Mouse (Mus musculus) liver, adult 2 months (tissue): ENCODE measurements around the gene Lrfn3.

Experiments
- CTCF ChIP-seq: fragments of 200-500 bp; IDR thresholded peaks from 2 replicates; pipeline ENCODE4 v1.5.1; 2011; ENCODE audit warnings: low read depth, low read length, control low read depth
- POLR2A ChIP-seq: fragments of 200-500 bp; IDR thresholded peaks from 2 replicates; pipeline ENCODE4 v1.6.1; 2011; ENCODE audit warnings: low read length, control low read depth; ENCODE audit not compliant: insufficient read depth; ENCODE audit errors: extremely low read depth

GRCm38 (mm10) chr7:30362652-30363343 is at the start of gene Lrfn3:
- TF ChIP-seq CTCF (no peak), POLR2A (no peak)
